Mouse (Mus musculus): ENCODE results near the gene Cnn3.

The Cnn3 gene

GRCm38 (mm10) chr3:121500225-121500624, 73.9 kb downstream of the Cnn3 start:
- DNase-seq: peak; percentile 87 to 88

- no peak for DNase-seq
Measured at GRCm38 (mm10) chr3:121500734-121501133, 74.4 kb downstream of the Cnn3 start.

- DNase-seq: no peak
Measured at GRCm38 (mm10) chr3:121504927-121505487, 78.7 kb downstream of the Cnn3 start.

DNA sequence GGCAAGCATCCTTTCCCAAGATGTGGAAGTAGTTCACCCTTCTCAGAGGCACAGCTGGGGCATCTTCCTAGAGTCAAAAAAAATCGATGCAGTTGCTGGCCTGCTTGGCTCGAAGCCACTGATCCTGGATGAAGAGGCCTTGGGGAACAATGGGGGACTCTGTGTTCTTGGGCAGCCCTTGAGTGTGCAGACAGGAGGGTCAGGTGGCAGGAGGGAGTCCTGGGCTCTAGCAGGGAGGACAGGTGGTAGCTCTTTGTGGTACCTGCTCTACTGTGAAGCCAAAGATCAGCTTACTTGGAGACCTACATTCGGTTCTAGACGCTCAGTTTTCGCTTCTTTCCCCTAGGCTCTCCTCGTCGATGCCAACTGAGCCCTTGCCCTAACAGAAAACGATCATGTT, 79.9 kb downstream of the Cnn3 start:
- peak in 1 of 2 experiments; percentile 22 for DNase-seq

DNA sequence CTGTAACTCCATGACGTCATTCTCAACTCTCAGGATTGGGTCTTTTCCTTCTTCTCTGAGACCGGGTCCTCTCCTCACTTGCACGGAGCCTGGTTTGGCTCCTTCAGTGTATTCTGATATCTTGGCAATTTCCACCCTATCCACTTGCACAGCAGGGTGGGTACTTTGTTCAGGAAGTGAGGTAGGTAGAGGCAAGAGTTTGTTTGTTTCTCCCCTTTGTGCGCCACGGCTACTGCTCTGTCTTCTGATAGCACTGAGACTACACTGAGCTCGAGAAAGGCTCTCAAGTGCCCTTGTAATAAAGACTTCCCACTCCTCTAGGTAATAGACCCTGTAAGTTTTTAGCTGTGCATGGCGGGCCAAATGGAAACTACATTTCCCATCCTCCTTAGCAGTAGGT, 80.5 kb downstream of the Cnn3 start:
- DNase-seq: no peak

- DNase-seq: no peak
Measured at GRCm38 (mm10) chr3:121507678-121508077, 81.4 kb downstream of the Cnn3 start.
